Mouse (Mus musculus) WW6 (cell line): ENCODE measurements at regions not wholly inside any gene's neighbourhood (a gene's known extent, or its start where the extent isn't known, plus 50 kb on each side); places are given as distances from the start of the nearest gene placed in this dataset.

Experiments
- DNase-seq: peaks from one replicate; pipeline ENCODE4 v3.0.0-alpha.2; 2013; ENCODE audit warnings: low read depth, low spot score

GRCm38 (mm10) chr9:120628794-120629560, 57.7 kb downstream of the Rpl14 start:
- DNase-seq: no peak

GRCm38 (mm10) chr9:120629609-120630008, 58.4 kb downstream of the Rpl14 start:
- no peak for DNase-seq

- DNase-seq: no peak
Measured at GRCm38 (mm10) chr9:120632821-120633220, 61.6 kb downstream of the Rpl14 start.

- no peak for DNase-seq
Measured at GRCm38 (mm10) chr9:120642656-120643055, 71.4 kb downstream of the Rpl14 start.

- no peak for DNase-seq
Measured at GRCm38 (mm10) chr9:120643371-120643770, 72.1 kb downstream of the Rpl14 start.

- no peak for DNase-seq
Measured at GRCm38 (mm10) chr9:120645776-120646175, 74.5 kb downstream of the Rpl14 start.

GRCm38 (mm10) chr9:120646806-120647667, 75.8 kb downstream of the Rpl14 start:
- no peak for DNase-seq

- DNase-seq: no peak
Measured at GRCm38 (mm10) chr9:120647668-120647955, 76.4 kb downstream of the Rpl14 start.

- no peak for DNase-seq
Measured at GRCm38 (mm10) chr9:120652733-120653132, 81.5 kb downstream of the Rpl14 start.

- DNase-seq: no peak
Measured at GRCm38 (mm10) chr9:120653170-120653569, 81.9 kb downstream of the Rpl14 start.

GRCm38 (mm10) chr9:120654736-120655135, 83.5 kb downstream of the Rpl14 start:
- DNase-seq: no peak

GRCm38 (mm10) chr9:120656976-120657375, 85.7 kb downstream of the Rpl14 start:
- DNase-seq: no peak

GRCm38 (mm10) chr9:120657786-120658185, 86.5 kb downstream of the Rpl14 start:
- DNase-seq: no peak

GRCm38 (mm10) chr9:120658576-120658975, 87.3 kb downstream of the Rpl14 start:
- no peak for DNase-seq

- DNase-seq: no peak
Measured at GRCm38 (mm10) chr9:120661226-120661625, 90.0 kb downstream of the Rpl14 start.

GRCm38 (mm10) chr9:120661641-120662227, 90.5 kb downstream of the Rpl14 start:
- DNase-seq: no peak

- DNase-seq: no peak
Measured at GRCm38 (mm10) chr9:120663181-120663580, 91.9 kb downstream of the Rpl14 start.

GRCm38 (mm10) chr9:120664086-120664485, 92.8 kb downstream of the Rpl14 start:
- no peak for DNase-seq

- no peak for DNase-seq
Measured at GRCm38 (mm10) chr9:120672452-120672851, 101.2 kb downstream of the Rpl14 start.

GRCm38 (mm10) chr9:120674855-120675254, 103.6 kb downstream of the Rpl14 start:
- no peak for DNase-seq

GRCm38 (mm10) chr9:120675371-120676150, 104.3 kb downstream of the Rpl14 start:
- DNase-seq: no peak

GRCm38 (mm10) chr9:120676301-120676700, 105.1 kb downstream of the Rpl14 start:
- no peak for DNase-seq
